Mouse (Mus musculus) gastrocnemius, adult 2 months (tissue): ENCODE results near the gene Zfp646. TPM values are rescaled to one million over a fixed set of nuclear protein-coding genes. Genes with fewer than 3 reads are reported as not detected.

ENCODE experiments used
- DNase-seq: peaks from one replicate; pipeline ENCODE4 v3.0.0; 2022
- H3K27ac ChIP-seq: fragments of 200-600 bp; 2 replicates; pipeline ENCODE4 v1.8.1; 2022; ENCODE audit warnings: mild to moderate bottlenecking
- H3K4me3 ChIP-seq: fragments of 200-600 bp; 2 replicates; pipeline ENCODE4 v1.8.1; 2022; ENCODE audit warnings: mild to moderate bottlenecking, moderate library complexity
- CTCF ChIP-seq: fragments of 200-600 bp; IDR thresholded peaks from 2 replicates; pipeline ENCODE4 v1.8.1; 2022; ENCODE audit warnings: antibody characterized with exemption, mild to moderate bottlenecking, moderate library complexity
- intact Hi-C: fragments of 180-260 bp; cut with DNase I; formaldehyde crosslinking; loops from one replicate; pipeline ENCODE4 v1.15.1; 2025
- total RNA-seq, 2 experiments: library from RNA; stranded (reverse); gene quantifications; 2 replicates each; pipeline ENCODE4 v1.2.3; 2021

Zfp646 gene
- total RNA-seq, 2 experiments from 2014 or later, result 11.8 to 15.4 TPM

DNA sequence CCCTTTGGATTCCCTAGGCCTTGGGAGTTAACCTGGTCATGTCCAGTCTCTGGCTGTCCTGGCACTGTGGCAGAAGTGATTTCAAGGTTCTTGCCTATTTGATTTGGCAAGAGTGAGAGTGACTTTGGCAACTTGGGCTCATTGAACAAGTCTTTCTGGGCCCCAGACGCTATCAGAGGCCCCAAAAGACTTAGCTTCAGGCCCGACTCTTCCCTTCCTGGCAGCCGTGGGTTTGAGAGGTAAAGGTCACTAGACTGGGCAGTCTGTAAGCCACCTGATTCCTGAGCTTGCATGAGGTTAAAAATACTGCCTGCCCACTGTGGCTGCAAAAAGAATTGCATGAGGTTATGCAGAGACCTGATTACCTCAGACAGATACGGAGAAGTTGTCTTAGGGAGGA, 32.6 kb downstream of the Zfp646 start:
- peak overlapping the region; percentile 94 for H3K27ac ChIP-seq
- peak; percentile 26; the same call in 1 of the 2 replicates for TF ChIP-seq CTCF
- peak overlapping the region; percentile 43 for H3K4me3 ChIP-seq
- intact Hi-C loops, result no loop called here
- peak; percentile 78 for DNase-seq

GRCm38 (mm10) chr7:127912190-127912871, 36.3 kb downstream of the Zfp646 start, which contains the start of gene Kat8:
Kat8 (plus strand) TSS chr7:127912516.
- peak within 1 kb of the TSS; percentile 88 for H3K4me3 ChIP-seq
- H3K27ac ChIP-seq, result peak within 1 kb of the TSS; percentile 98
- DNase-seq, result peak; percentile 93
- intact Hi-C loops, result loop anchor here (2.0 to 5.0 kb wide), 2 partner anchors 22 to 35 kb away; partner anchors contain the start of genes Zfp646 and Zfp668
- no peak for TF ChIP-seq CTCF

GRCm38 (mm10) chr7:127912938-127913337, 36.9 kb downstream of the Zfp646 start:
- DNase-seq, result no peak
- TF ChIP-seq CTCF, result no peak
- peak overlapping the region; percentile 88 for H3K4me3 ChIP-seq
- intact Hi-C loops, result loop anchor here (2.0 to 5.0 kb wide), 2 partner anchors 22 to 36 kb away; partner anchors contain the start of genes Zfp646 and Zfp668
- peak overlapping the region; percentile 98 for H3K27ac ChIP-seq

DNA sequence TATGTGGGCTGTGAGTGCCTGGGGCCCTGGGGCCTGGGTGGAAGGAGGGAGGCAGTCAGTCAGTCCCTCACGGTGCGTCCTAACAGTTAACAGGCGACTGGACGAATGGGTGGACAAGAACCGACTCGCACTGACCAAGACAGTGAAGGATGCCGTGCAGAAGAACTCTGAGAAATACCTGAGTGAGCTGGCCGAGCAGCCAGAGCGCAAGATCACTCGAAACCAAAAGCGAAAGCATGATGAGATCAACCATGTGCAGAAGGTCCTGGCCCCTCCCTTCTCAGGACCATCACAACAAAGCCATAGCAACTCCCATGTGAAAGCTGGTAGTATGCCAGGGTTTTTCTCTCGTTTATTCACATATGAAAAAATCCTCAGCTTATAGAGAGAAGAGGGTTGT, 39.3 kb downstream of the Zfp646 start:
- no peak overlapping the region for H3K4me3 ChIP-seq
- intact Hi-C loops, result no loop called here
- no peak for DNase-seq
- no peak overlapping the region for H3K27ac ChIP-seq
- TF ChIP-seq CTCF, result no peak

- no peak for DNase-seq
- intact Hi-C loops, result no loop called here
- Histone ChIP-seq H3K4me3 (no peak overlapping the region), H3K27ac (no peak overlapping the region)
- peak; percentile 55 for TF ChIP-seq CTCF
Observed at GRCm38 (mm10) chr7:127918203-127918602, 42.2 kb downstream of the Zfp646 start.

- TF ChIP-seq CTCF, result peak; percentile 51
- DNase-seq, result no peak
- intact Hi-C loops, result no loop called here
- no peak overlapping the region for H3K27ac ChIP-seq
- no peak overlapping the region for H3K4me3 ChIP-seq
Observed at GRCm38 (mm10) chr7:127919290-127919689, 43.3 kb downstream of the Zfp646 start.

GRCm38 (mm10) chr7:127921516-127921915, 45.5 kb downstream of the Zfp646 start:
- no peak overlapping the region for H3K4me3 ChIP-seq
- TF ChIP-seq CTCF, result peak; percentile 45
- DNase-seq, result no peak
- intact Hi-C loops, result no loop called here
- no peak overlapping the region for H3K27ac ChIP-seq

GRCm38 (mm10) chr7:127922451-127923275, 46.6 kb downstream of the Zfp646 start:
- no peak for TF ChIP-seq CTCF
- intact Hi-C loops, result no loop called here
- no peak overlapping the region for H3K4me3 ChIP-seq
- peak overlapping the region; percentile 25; the same call in 1 of the 2 replicates for H3K27ac ChIP-seq
- DNase-seq, result no peak

DNA sequence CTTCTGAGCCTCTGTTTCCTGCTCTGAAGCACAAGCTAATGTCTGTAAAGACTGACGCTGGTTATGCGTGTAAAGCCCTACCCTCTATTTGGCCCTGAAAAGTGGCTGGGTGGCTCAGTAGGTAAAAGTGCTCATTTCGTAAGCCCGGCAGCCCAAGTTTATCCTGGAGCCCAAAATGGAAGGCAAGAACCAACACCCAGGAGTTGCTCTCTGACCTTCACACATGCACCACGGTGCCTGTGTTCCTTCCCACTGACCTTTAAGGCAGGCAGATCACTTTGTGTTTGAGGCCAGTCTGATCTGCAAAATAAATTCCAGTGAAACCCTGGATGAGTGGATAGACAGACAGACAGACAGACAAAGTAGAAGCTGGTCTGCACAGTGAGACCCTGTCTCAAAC, 47.7 kb downstream of the Zfp646 start:
- Histone ChIP-seq H3K27ac (no peak overlapping the region), H3K4me3 (no peak overlapping the region)
- no peak for DNase-seq
- intact Hi-C loops, result no loop called here
- no peak for TF ChIP-seq CTCF

- no peak for DNase-seq
- no peak overlapping the region for H3K27ac ChIP-seq
- intact Hi-C loops, result no loop called here
- TF ChIP-seq CTCF, result no peak
- no peak overlapping the region for H3K4me3 ChIP-seq
Observed at GRCm38 (mm10) chr7:127925252-127925651, 49.2 kb downstream of the Zfp646 start.

GRCm38 (mm10) chr7:127926066-127926465, 50.0 kb downstream of the Zfp646 start:
- intact Hi-C loops, result no loop called here
- Histone ChIP-seq H3K27ac (no peak overlapping the region), H3K4me3 (no peak overlapping the region)
- no peak for TF ChIP-seq CTCF
- no peak for DNase-seq

DNA sequence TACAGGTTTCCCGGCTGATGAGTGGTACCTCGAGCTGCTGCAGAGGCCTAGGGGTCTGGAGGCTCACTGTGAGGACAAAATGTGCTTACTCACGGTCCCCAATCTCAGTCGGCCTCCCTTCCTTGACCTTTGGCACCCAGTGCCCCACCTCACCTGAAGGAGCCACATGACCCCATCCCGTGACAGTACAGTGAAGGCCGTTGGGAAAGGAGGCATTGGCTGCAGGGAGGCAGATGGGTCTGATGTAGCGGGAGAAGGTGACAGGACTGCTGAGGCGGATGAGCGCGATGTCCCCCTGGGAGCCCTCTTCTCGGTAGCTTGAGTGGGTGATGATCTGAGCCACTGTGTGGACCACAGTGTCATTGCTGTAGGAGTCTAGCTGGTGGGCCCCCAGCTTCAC, 50.8 kb downstream of the Zfp646 start:
- intact Hi-C loops, result no loop called here
- DNase-seq, result no peak
- no peak for TF ChIP-seq CTCF
- Histone ChIP-seq H3K4me3 (no peak overlapping the region), H3K27ac (no peak overlapping the region)

DNA sequence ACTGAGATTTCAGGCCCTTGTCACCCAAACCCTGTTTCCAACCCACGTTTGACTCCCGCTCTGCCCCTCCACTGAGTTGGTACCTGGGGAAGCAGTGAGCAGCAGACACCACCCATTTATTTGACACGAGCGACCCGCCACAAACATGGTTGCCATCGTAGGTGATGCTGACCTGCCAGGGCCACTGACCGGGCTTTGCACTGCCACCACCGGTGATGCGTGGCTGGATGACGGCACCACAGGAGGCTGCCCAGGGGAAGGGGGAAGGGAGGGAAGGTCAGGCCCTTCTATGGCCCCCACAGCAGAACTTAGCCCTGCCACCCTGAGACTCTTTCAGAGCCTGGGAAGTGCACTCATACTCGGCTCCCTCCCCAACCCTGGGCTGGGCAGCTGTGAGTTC, 51.7 kb downstream of the Zfp646 start:
- Histone ChIP-seq H3K27ac (no peak overlapping the region), H3K4me3 (no peak overlapping the region)
- no peak for TF ChIP-seq CTCF
- intact Hi-C loops, result no loop called here
- no peak for DNase-seq
